Mouse (Mus musculus) ovary, adult 2 months (tissue): ENCODE data around the gene Olfr743. TPM values are rescaled to one million over a fixed set of nuclear protein-coding genes. Genes with fewer than 3 reads are reported as not detected.

Experiments used
- polyA plus RNA-seq: library from polyadenylated mRNA; depleted of rRNA; stranded (reverse); fragments of >200 nt; gene quantifications from 2 replicates; pipeline ENCODE4 v1.2.3, GENCODE M21; 2012; rRNA removed

The Olfr743 gene
- not detected in 2 replicates for polyA plus RNA-seq

GRCm38 (mm10) chr14:50521539-50521938 lies at the start of gene Olfr743:
TSS of gene Olfr743 (plus strand) at chr14:50521839.

GRCm38 (mm10) chr14:50472438-50472837 lies 49.2 kb upstream of the Olfr743 start, which contains the start of gene Olfr741:
TSS of gene Olfr741 (plus strand) at chr14:50472738.

DNA sequence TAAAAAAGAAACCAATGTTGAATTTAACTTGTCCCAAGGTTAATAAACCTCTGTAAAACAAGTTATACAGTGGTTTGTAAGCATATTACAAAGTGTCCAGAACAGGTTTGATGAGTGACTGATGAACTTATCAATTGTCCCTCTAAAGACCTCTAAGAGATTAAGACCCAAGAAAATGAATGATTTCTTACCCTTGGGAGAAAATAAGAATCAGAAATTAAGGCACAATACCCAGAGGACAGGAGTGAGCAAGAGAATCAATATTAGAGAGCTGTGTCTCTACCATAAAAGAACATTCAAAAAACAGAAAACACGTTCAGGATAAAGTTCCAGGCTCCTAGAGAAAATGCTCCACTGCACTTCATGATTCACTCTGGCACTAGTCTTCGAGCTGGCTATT lies 18.3 kb upstream of the Olfr743 start, which contains the start of gene Olfr742:
TSS of gene Olfr742 (plus strand) at position 301 of the 400 bp plus-strand sequence.

Other genes with a start within 250 kb of the Olfr743 start
- gene Olfr732, start 237.6 kb upstream of the Olfr743 start, polyA plus RNA-seq: not detected in 2 replicates
- not detected in 2 replicates for gene Olfr733, start 220.3 kb upstream of the Olfr743 start, polyA plus RNA-seq
- gene Olfr734, start 195.1 kb upstream of the Olfr743 start, polyA plus RNA-seq: not detected in 2 replicates
- not detected in 2 replicates for gene Olfr735, start 173.0 kb upstream of the Olfr743 start, polyA plus RNA-seq
- gene Tlr11, start 163.9 kb upstream of the Olfr743 start, polyA plus RNA-seq: 0.21 and 0.36 TPM in 2 replicates
- not detected in 2 replicates for gene Olfr736, start 140.7 kb upstream of the Olfr743 start, polyA plus RNA-seq
- not detected in 2 replicates for gene Olfr738, start 114.3 kb upstream of the Olfr743 start, polyA plus RNA-seq
- not detected in 2 replicates for gene Olfr739, start 103.2 kb upstream of the Olfr743 start, polyA plus RNA-seq
- gene Olfr740, start 76.3 kb upstream of the Olfr743 start, polyA plus RNA-seq: not detected in 2 replicates
- gene Olfr741, start 49.1 kb upstream of the Olfr743 start, polyA plus RNA-seq: not detected in 2 replicates
- gene Olfr742, start 18.2 kb upstream of the Olfr743 start, polyA plus RNA-seq: not detected in 2 replicates
- not detected in 2 replicates for gene Olfr744, start 93.0 kb downstream of the Olfr743 start, polyA plus RNA-seq
- gene Olfr745, start 117.5 kb downstream of the Olfr743 start, polyA plus RNA-seq: not detected in 2 replicates
- gene Olfr746, start 125.2 kb downstream of the Olfr743 start, polyA plus RNA-seq: not detected in 2 replicates
- gene Olfr747, start 171.4 kb downstream of the Olfr743 start, polyA plus RNA-seq: not detected in 2 replicates
- not detected in 2 replicates for gene Olfr748, start 185.5 kb downstream of the Olfr743 start, polyA plus RNA-seq
- gene Olfr749, start 223.3 kb downstream of the Olfr743 start, polyA plus RNA-seq: not detected in 2 replicates